Mouse (Mus musculus): ENCODE measurements at regions not wholly inside any gene's neighbourhood (a gene's known extent, or its start where the extent isn't known, plus 50 kb on each side); places are given as distances from the start of the nearest gene placed in this dataset.

DNA sequence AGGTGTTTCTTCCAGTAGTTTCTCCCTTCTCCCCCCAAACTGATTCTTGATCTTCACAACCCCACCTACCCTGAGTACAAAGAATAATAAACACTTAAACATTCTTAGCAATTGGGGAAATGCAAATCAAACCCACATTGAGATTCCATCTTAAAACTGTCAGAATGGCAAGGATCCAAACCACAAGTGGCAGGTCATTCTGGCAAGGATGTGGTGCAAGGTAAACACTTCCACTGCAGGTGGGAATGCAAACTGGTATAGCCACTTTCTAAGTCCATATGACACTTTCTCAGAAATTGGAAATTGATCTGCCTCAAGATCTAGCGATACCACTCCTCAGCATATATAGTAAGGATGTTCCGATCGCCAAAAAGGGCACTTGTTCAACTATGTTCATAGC is 201.6 kb upstream of the Slitrk1 start:
- peak; percentile 57 for DNase-seq (ENCODE audit: low spot score)
- ATAC-seq = peak; percentile 72
- WGBS = 58% methylated on average over 3 of the region's 3 CpGs
- Histone ChIP-seq H3K27me3 (replicated peaks; ENCODE audit: insufficient read depth, low read length) (no peaks in the 10 kb centered on the region), H3K4me2 (replicated peaks; ENCODE audit: low read depth, low read length) (no peak overlapping the region), H3K4me1 (ENCODE audit: insufficient read depth, low read depth, low read length) (no peaks in the 10 kb centered on the region), H3K9me3 (ENCODE audit: low read length) (no peaks in the 10 kb centered on the region), H3K36me3 (ENCODE audit: insufficient read depth, low read length) (no peaks in the 10 kb centered on the region), H3K9ac (replicated peaks; ENCODE audit: low read depth) (no peak overlapping the region), H3K27ac (ENCODE audit: low read length) (no peak overlapping the region), H3K4me3 (ENCODE audit: low read depth, low read length) (no peak overlapping the region)
- TF ChIP-seq EP300 (IDR thresholded peaks at IDR 0.05) (peak; percentile 54), CTCF (IDR thresholded peaks at IDR 0.05) (no peak)

All from lung, postnatal 0 days (tissue).